Mouse (Mus musculus) left cerebral cortex, postnatal 14 days (tissue): ENCODE measurements around the gene Apon. TPM values are rescaled to one million over a fixed set of nuclear protein-coding genes. Genes with fewer than 3 reads are reported as not detected.

Source experiments
- DNase-seq, 2 experiments: peaks; one replicate each; pipeline ENCODE4 v3.0.0; 2021 to 2022; ENCODE audit warnings: low spot score in 2 of 2, mixed read lengths in 1 of 2
- intact Hi-C: fragments of 180-260 bp; cut with DNase I; formaldehyde crosslinking; loops from one replicate; pipeline ENCODE4 v1.15.1; 2025
- total RNA-seq, 2 experiments: library from RNA; stranded (reverse); gene quantifications; 2 replicates each; pipeline ENCODE4 v1.2.3; 2021

The Apon gene
- total RNA-seq, 2 experiments from 2014 or later: not detected

GRCm38 (mm10) chr10:128302357-128302756, 48.5 kb downstream of the Apon start:
- intact Hi-C loops: no loop called here
- no peak for DNase-seq

- DNase-seq: no peak
- intact Hi-C loops: no loop called here
Measured at GRCm38 (mm10) chr10:128302785-128303125, 48.9 kb downstream of the Apon start.

GRCm38 (mm10) chr10:128303126-128304021, 49.5 kb downstream of the Apon start, which contains the start of gene Pan2:
Gene Pan2, plus strand, starts transcription at chr10:128303335.
- intact Hi-C loops: no loop called here
- DNase-seq: peak; percentile 100

Other genes starting within 250 kb of the Apon start
- gene Hsd17b6, start 246.5 kb upstream of the Apon start, total RNA-seq: not detected
- 1 to 10 TPM; 6.4 to 7.2 TPM for gene Prim1, start 238.9 kb upstream of the Apon start, total RNA-seq
- gene Naca, start 218.5 kb upstream of the Apon start, total RNA-seq: 100 to 1,000 TPM; 306 to 320 TPM
- gene Ptges3, start 195.1 kb upstream of the Apon start, total RNA-seq: 100 to 1,000 TPM; 131 to 134 TPM
- gene Atp5b, start 170.8 kb upstream of the Apon start, total RNA-seq: 1,000 to 10,000 TPM; 1,697 to 1,804 TPM
- 10 to 100 TPM; 30.6 to 32.4 TPM for gene Baz2a, start 162.5 kb upstream of the Apon start, total RNA-seq
- 10 to 100 TPM in 1 of 2 experiments, 1 to 10 TPM in 1; 9.2 to 10.8 TPM for gene Rbms2, start 73.8 kb upstream of the Apon start, total RNA-seq
- 10 to 100 TPM; 21.3 to 22.6 TPM for gene Gls2, start 59.6 kb upstream of the Apon start, total RNA-seq
- 10 to 100 TPM; 10.7 to 11.3 TPM for gene Spryd4, start 42.3 kb upstream of the Apon start, total RNA-seq
- gene Mip, start 28.3 kb upstream of the Apon start, total RNA-seq: not detected
- 1 to 10 TPM; 7.2 to 9.9 TPM for gene Timeless, start 22.0 kb upstream of the Apon start, total RNA-seq
- not detected for gene Apof, start 14.6 kb downstream of the Apon start, total RNA-seq
- 10 to 100 TPM; 19.0 to 21.1 TPM for gene Stat2, start 16.5 kb downstream of the Apon start, total RNA-seq
- gene Il23a, start 44.7 kb downstream of the Apon start, total RNA-seq: 1 to 10 TPM in 1 of 2 experiments, under 1 TPM in 1; 0.97 to 1.4 TPM
- 10 to 100 TPM; 13.3 to 13.4 TPM for gene Pan2, start 49.2 kb downstream of the Apon start, total RNA-seq
- gene Cnpy2, start 68.4 kb downstream of the Apon start, total RNA-seq: 10 to 100 TPM; 65.9 to 68.9 TPM
- gene Cs, start 83.6 kb downstream of the Apon start, total RNA-seq: 100 to 1,000 TPM; 269 to 271 TPM
- 10 to 100 TPM; 72.0 to 74.4 TPM for gene Coq10a, start 114.9 kb downstream of the Apon start, total RNA-seq
- 10 to 100 TPM; 80.3 to 84.3 TPM for gene Ankrd52, start 123.0 kb downstream of the Apon start, total RNA-seq
- 1 to 10 TPM in 1 of 2 experiments, not detected in 1; 1.0 TPM for gene Slc39a5, start 147.1 kb downstream of the Apon start, total RNA-seq
- gene Nabp2, start 157.4 kb downstream of the Apon start, total RNA-seq: 10 to 100 TPM; 88.3 to 92.5 TPM
- 10 to 100 TPM; 75.0 to 77.2 TPM for gene Rnf41, start 157.6 kb downstream of the Apon start, total RNA-seq
- 100 to 1,000 TPM; 199 to 211 TPM for gene Smarcc2, start 205.2 kb downstream of the Apon start, total RNA-seq
- 100 to 1,000 TPM; 606 to 662 TPM for gene Myl6, start 240.0 kb downstream of the Apon start, total RNA-seq
- 10 to 100 TPM; 19.1 to 21.7 TPM for gene Myl6b, start 244.6 kb downstream of the Apon start, total RNA-seq